Mouse (Mus musculus): Measurements from ENCODE around the gene Mgst2. TPM values are rescaled to one million over a fixed set of nuclear protein-coding genes. Genes with fewer than 3 reads are reported as not detected.

Gene Mgst2
- total and polyA plus RNA-seq, 3 experiments: 48.8 to 147 (median 76.0) TPM

- in situ Hi-C loops (cut with MboI; ENCODE audit: low pct_ligation_motif_present, low pct_unique_long_range_greater_than_20kb, low sequenced_read_pairs): no loop called here
Measured at GRCm38 (mm10) chr3:51726257-51726656, 66.1 kb downstream of the Mgst2 start.

DNA sequence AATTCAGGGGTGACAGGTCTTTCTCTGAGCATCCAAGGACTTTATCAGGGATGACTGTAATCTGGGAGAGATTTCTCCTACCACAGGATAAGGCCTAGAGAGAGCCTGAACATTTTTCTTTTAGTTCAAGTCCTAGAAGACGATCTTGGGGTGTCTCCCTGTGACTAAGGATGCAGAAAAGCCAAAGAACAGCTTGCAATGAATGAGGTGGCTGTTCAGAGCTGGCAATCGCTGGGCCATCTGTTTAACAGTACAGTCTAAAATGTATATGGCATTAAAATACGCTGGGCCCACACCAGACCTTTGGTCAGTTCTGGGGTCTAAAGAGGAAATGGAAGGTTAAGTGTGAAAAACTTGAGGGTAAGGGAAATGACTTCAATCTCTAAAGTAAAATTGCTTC is 67.3 kb downstream of the Mgst2 start:
- in situ Hi-C loops (cut with MboI; ENCODE audit: low pct_ligation_motif_present, low pct_unique_long_range_greater_than_20kb, low sequenced_read_pairs) (no loop called here), dilution Hi-C loops (cut with MboI; ENCODE audit: extremely low pct_ligation_motif_present, extremely low pct_unique_long_range_greater_than_20kb, low sequenced_read_pairs) (no loop called here)
- no peak overlapping the region for H3K4me2 ChIP-seq (ENCODE audit: insufficient read depth, low read depth, poor library complexity, severe bottlenecking)
- no peaks in the 10 kb centered on the region for H3K27me3 ChIP-seq (replicated peaks)
- TF ChIP-seq JUN (IDR thresholded peaks at IDR 0.05; ENCODE audit: insufficient read depth, low read depth, low read length): no peak
- no peak for TF ChIP-seq TCF12 (IDR thresholded peaks at IDR 0.05; ENCODE audit: low read depth, low read length)
- TF ChIP-seq IRF4 (IDR thresholded peaks at IDR 0.05; ENCODE audit: low read depth, low read length): no peak
- no peak for TF ChIP-seq MEF2A (IDR thresholded peaks at IDR 0.05; ENCODE audit: borderline replicate concordance, low read depth, low read length)
- TF ChIP-seq PAX5 (IDR thresholded peaks at IDR 0.05; ENCODE audit: low read length): no peak
- no peak for TF ChIP-seq HCFC1 (IDR thresholded peaks at IDR 0.05; ENCODE audit: low read depth, low read length)
- TF ChIP-seq UBTF (IDR thresholded peaks at IDR 0.05; ENCODE audit: low read depth, low read length): no peak
- TF ChIP-seq POLR2A (IDR thresholded peaks at IDR 0.05; ENCODE audit: low read depth, low read length): no peak
- TF ChIP-seq ZMIZ1 (IDR thresholded peaks at IDR 0.05; ENCODE audit: low read depth, low read length): no peak
- no peak for TF ChIP-seq CHD1 (IDR thresholded peaks at IDR 0.05; ENCODE audit: low read depth, low read length)
- no peak for TF ChIP-seq ZKSCAN1 (IDR thresholded peaks at IDR 0.05; ENCODE audit: borderline replicate concordance, low read depth, low read length)
- TF ChIP-seq MXI1 (IDR thresholded peaks at IDR 0.05; ENCODE audit: low read depth, low read length): no peak
- no peak for TF ChIP-seq JUND (conservative IDR thresholded peaks at IDR 0.05; ENCODE audit: low read depth, low read length)
- no peak for TF ChIP-seq EP300 (IDR thresholded peaks at IDR 0.05; ENCODE audit: low read length)
- TF ChIP-seq SIN3A (IDR thresholded peaks at IDR 0.05; ENCODE audit: low read length): no peak
- no peak for TF ChIP-seq ETS1 (conservative IDR thresholded peaks at IDR 0.05; ENCODE audit: low read depth, low read length)
- no peak for TF ChIP-seq USF1 (IDR thresholded peaks at IDR 0.05; ENCODE audit: low read depth, low read length)
- H3K36me3 ChIP-seq (replicated peaks in 1 of 2; ENCODE audit: control insufficient read depth in 1 of 2, insufficient read depth in 1 of 2, low read length in 1 of 2): no peaks in the 10 kb centered on the region
- no peak overlapping the region for H3K9ac ChIP-seq (ENCODE audit: insufficient read depth, low read depth)
- no peak overlapping the region for H3K4me3 ChIP-seq (replicated peaks in 1 of 3; ENCODE audit: low read depth in 2 of 3, low read length in 2 of 3, poor library complexity in 1 of 3)
- DNase-seq (ENCODE audit: extremely low read depth): no peak
- peaks cover 10 to 57% of the 10 kb centered on the region in 2 experiments for H3K4me1 ChIP-seq (ENCODE audit: control insufficient read depth in 1 of 2, insufficient read depth in 2 of 2)
- no peak overlapping the region for H3K27ac ChIP-seq (ENCODE audit: insufficient read depth, low read depth)
- H3K79me2 ChIP-seq (replicated peaks; ENCODE audit: control insufficient read depth, extremely low read depth, insufficient read depth, poor library complexity, severe bottlenecking): no peaks in the 10 kb centered on the region
- no peaks in the 10 kb centered on the region for H3K9me3 ChIP-seq (replicated peaks; ENCODE audit: low read length)

More at GRCm38 (mm10) chr3:51726257-51726656, 66.1 kb downstream of the Mgst2 start:
- Histone ChIP-seq H3K9me3 (replicated peaks; ENCODE audit: low read length) (no peaks in the 10 kb centered on the region), H3K27me3 (replicated peaks) (no peaks in the 10 kb centered on the region), H3K36me3 (replicated peaks in 1 of 2; ENCODE audit: control insufficient read depth in 1 of 2, insufficient read depth in 1 of 2, low read length in 1 of 2) (no peaks in the 10 kb centered on the region), H3K4me1 (ENCODE audit: control insufficient read depth in 1 of 2, insufficient read depth in 2 of 2) (peaks cover 7 to 46% of the 10 kb centered on the region in 2 experiments), H3K4me3 (replicated peaks in 1 of 3; ENCODE audit: low read depth in 2 of 3, low read length in 2 of 3, poor library complexity in 1 of 3) (no peak overlapping the region), H3K79me2 (replicated peaks; ENCODE audit: control insufficient read depth, extremely low read depth, insufficient read depth, poor library complexity, severe bottlenecking) (no peaks in the 10 kb centered on the region), H3K9ac (ENCODE audit: insufficient read depth, low read depth) (no peak overlapping the region), H3K27ac (ENCODE audit: insufficient read depth, low read depth) (no peak overlapping the region), H3K4me2 (ENCODE audit: insufficient read depth, low read depth, poor library complexity, severe bottlenecking) (no peak overlapping the region)
- TF ChIP-seq RAD21 (IDR thresholded peaks at IDR 0.05; ENCODE audit: low read depth, low read length): no peak
- TF ChIP-seq NRF1 (IDR thresholded peaks at IDR 0.05; ENCODE audit: low read depth, low read length): no peak
- no peak for TF ChIP-seq POLR2A (IDR thresholded peaks at IDR 0.05; ENCODE audit: low read depth, low read length)
- TF ChIP-seq MYC (IDR thresholded peaks at IDR 0.05; ENCODE audit: low read depth, low read length): no peak
- TF ChIP-seq ELF1 (IDR thresholded peaks at IDR 0.05; ENCODE audit: low read depth, low read length): no peak
- TF ChIP-seq KAT2A (IDR thresholded peaks at IDR 0.05; ENCODE audit: insufficient replicate concordance, low read length): no peak
- TF ChIP-seq CTCF (conservative IDR thresholded peaks at IDR 0.05 in 1 of 2, IDR thresholded peaks at IDR 0.05 in 1 of 2; ENCODE audit: low read depth in 2 of 2, low read length in 2 of 2): no peak
- TF ChIP-seq MAFK (IDR thresholded peaks at IDR 0.05; ENCODE audit: insufficient replicate concordance, low read length): no peak
- no peak for TF ChIP-seq MEF2A (IDR thresholded peaks at IDR 0.05; ENCODE audit: borderline replicate concordance, low read depth, low read length)
- TF ChIP-seq JUN (IDR thresholded peaks at IDR 0.05; ENCODE audit: insufficient read depth, low read depth, low read length): no peak
- no peak for TF ChIP-seq IRF4 (IDR thresholded peaks at IDR 0.05; ENCODE audit: low read depth, low read length)
- TF ChIP-seq MAX (IDR thresholded peaks at IDR 0.05; ENCODE audit: low read length): no peak
- no peak for TF ChIP-seq UBTF (IDR thresholded peaks at IDR 0.05; ENCODE audit: low read depth, low read length)
- TF ChIP-seq ZMIZ1 (IDR thresholded peaks at IDR 0.05; ENCODE audit: low read depth, low read length): no peak
- no peak for TF ChIP-seq MAZ (IDR thresholded peaks at IDR 0.05; ENCODE audit: low read depth, low read length)
- TF ChIP-seq BHLHE40 (IDR thresholded peaks at IDR 0.05; ENCODE audit: low read depth, low read length): no peak
- no peak for TF ChIP-seq GABPA (IDR thresholded peaks at IDR 0.05; ENCODE audit: insufficient replicate concordance, low read depth, low read length)
- TF ChIP-seq USF1 (IDR thresholded peaks at IDR 0.05; ENCODE audit: low read depth, low read length): no peak
- no peak for TF ChIP-seq CHD2 (IDR thresholded peaks at IDR 0.05; ENCODE audit: low read length)
- DNase-seq (ENCODE audit: extremely low read depth): no peak
- dilution Hi-C loops (cut with MboI; ENCODE audit: extremely low pct_ligation_motif_present, extremely low pct_unique_long_range_greater_than_20kb, low sequenced_read_pairs): no loop called here
